Mouse (Mus musculus): ENCODE measurements around the gene Ormdl3. TPM values are rescaled to one million over a fixed set of nuclear protein-coding genes. Genes with fewer than 3 reads are reported as not detected.

Gene Ormdl3
- polyA plus RNA-seq, 1 experiment from 2014 or later: 55.0 TPM

DNA sequence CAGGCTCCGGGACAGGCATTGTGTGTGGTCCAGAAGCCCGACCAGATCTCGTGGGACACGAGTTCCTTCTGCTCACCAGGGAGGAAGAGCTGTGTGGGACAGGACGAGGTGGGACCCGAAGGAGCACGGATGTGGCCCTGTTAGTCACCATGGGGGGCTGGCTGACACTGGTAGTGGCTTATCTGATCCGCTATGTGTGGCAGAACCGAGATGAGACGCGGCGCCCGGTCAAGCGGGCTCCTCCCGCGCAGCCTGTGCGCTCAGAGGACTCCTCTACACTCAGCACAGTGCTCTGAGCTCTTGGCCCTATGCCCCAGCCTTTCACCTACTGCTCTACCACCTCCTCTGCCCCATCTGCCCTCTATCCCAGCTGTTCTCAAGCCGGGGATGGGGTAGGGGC lies 12.1 kb upstream of the Ormdl3 start:
- WGBS: 41% methylated on average over 18 of the region's 18 CpGs
- no peak overlapping the region for H3K27ac ChIP-seq
- no peaks in the 10 kb centered on the region for H3K36me3 ChIP-seq
- 0 out of 2 replicates have a peak overlapping the region, but pooled peaks have one; percentile 5 for H3K4me3 ChIP-seq
- no peak for DNase-seq (ENCODE audit: low spot score)
- H3K4me1 ChIP-seq: peaks cover 15% of the 10 kb centered on the region
- H3K27me3 ChIP-seq (ENCODE audit: low read depth, poor library complexity, severe bottlenecking): peaks cover 52% of the 10 kb centered on the region
- H3K9me3 ChIP-seq (replicated peaks): no peaks in the 10 kb centered on the region

DNA sequence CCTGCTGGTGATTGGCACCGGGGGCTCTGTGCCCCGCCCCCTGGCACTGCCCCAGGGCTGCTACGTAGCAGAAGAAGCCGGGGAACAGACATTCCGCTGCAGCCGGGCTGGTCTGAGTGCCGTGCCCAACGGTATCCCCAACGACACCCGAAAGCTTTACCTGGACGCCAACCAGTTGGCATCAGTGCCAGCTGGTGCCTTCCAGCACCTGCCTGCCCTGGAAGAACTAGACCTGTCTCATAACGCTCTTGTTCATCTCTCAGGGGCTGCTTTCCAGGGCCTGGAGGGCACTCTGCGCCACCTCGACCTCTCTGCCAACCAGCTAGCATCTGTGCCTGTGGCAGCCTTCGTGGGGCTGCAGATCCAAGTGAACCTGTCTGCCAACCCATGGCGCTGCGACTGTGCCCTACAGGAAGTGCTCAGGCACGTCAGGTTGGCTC lies 11.7 kb upstream of the Ormdl3 start:
- Histone ChIP-seq H3K27ac (no peak overlapping the region), H3K4me1 (peaks cover 15% of the 10 kb centered on the region), H3K9me3 (replicated peaks) (no peaks in the 10 kb centered on the region), H3K36me3 (no peaks in the 10 kb centered on the region), H3K27me3 (ENCODE audit: low read depth, poor library complexity, severe bottlenecking) (peaks cover 52% of the 10 kb centered on the region), H3K4me3 (0 out of 2 replicates have a peak overlapping the region, but pooled peaks have one; percentile 5)
- WGBS: 67% methylated on average over 18 of the region's 18 CpGs
- no peak for DNase-seq (ENCODE audit: low spot score)

DNA sequence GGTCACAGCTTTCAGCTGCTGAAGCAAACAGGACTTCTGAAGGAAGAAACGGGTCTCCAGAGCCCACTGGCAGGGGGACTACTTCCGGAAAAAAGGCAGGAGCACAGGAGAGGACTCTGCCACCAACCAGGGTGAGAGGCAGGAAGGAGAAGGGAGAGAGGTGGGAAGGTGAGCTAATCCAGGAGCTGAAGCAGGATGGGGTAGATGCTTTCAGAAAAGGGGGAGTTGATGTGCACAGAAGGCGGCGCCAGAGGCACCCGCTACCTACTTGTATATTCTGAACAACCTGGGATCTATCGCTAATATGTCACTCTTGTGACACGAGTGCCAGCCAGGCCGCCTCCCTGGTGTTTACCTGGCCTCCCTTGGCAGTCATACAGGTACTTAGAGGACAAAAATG lies 10.8 kb upstream of the Ormdl3 start, which contains the start of gene Lrrc3c:
Gene Lrrc3c, plus strand, starts transcription at position 301 of the 400 bp plus-strand sequence.
- Histone ChIP-seq H3K36me3 (no peaks in the 10 kb centered on the region), H3K27me3 (ENCODE audit: low read depth, poor library complexity, severe bottlenecking) (peaks cover 52% of the 10 kb centered on the region), H3K27ac (no peak within 1 kb of the TSS), H3K4me1 (peaks cover 15% of the 10 kb centered on the region), H3K4me3 (0 out of 2 replicates have a peak within 1 kb of the TSS, but pooled peaks have one; percentile 5), H3K9me3 (replicated peaks) (no peaks in the 10 kb centered on the region)
- 87% methylated on average over 8 of the region's 8 CpGs for WGBS
- no peak for DNase-seq (ENCODE audit: low spot score)

DNA sequence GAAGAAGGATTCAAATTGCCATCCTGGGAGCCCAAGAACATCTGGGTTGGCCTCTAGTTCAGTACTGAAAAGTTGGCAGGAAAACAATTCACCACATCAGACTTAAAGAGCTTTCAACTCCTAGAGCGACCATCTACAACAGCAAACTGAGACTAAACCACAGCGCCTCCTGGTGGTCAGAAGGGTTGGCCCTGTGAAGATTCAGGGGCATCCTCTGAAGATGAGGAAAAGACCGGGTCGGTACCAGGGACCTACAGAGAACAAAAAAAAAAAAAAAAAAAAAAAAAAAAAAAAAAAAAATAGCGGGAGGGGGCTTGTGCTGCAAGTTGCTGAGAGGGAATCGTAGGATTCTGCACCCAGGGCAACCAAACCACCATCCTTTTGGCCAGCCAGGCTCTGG lies 10.2 kb upstream of the Ormdl3 start:
- Histone ChIP-seq H3K36me3 (no peaks in the 10 kb centered on the region), H3K4me3 (no peak overlapping the region), H3K27me3 (ENCODE audit: low read depth, poor library complexity, severe bottlenecking) (peaks cover 54% of the 10 kb centered on the region), H3K9me3 (replicated peaks) (no peaks in the 10 kb centered on the region), H3K27ac (no peak overlapping the region), H3K4me1 (peaks cover 12% of the 10 kb centered on the region)
- WGBS: 38% methylated on average over 6 of the region's 6 CpGs
- peak; percentile 76 for DNase-seq (ENCODE audit: low spot score)

DNA sequence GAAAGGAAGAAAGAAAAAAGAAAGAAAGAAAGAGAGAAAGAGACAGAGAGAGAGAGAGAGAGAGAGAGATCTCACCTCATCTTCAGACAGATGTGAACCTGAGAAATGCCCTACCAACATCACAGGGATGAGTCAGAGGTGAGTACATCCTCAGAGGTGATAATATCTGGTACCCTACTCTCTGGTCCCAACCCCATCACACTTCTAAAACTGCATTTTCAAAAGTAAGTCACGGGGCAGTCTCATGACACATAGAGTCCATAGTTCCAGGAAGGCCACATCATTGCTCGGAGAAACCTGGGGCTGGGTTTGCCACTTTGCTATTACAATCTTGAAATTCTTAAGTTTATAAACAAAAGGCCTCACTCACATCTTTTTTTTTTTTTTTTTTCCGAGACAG lies 8.8 kb upstream of the Ormdl3 start:
- Histone ChIP-seq H3K4me3 (no peak overlapping the region), H3K4me1 (peaks cover 5% of the 10 kb centered on the region; the same call in 1 of the 2 replicates), H3K27me3 (ENCODE audit: low read depth, poor library complexity, severe bottlenecking) (peaks cover 49% of the 10 kb centered on the region), H3K36me3 (no peaks in the 10 kb centered on the region), H3K9me3 (replicated peaks) (no peaks in the 10 kb centered on the region), H3K27ac (no peak overlapping the region)
- no peak for DNase-seq (ENCODE audit: low spot score)
- WGBS: 82% methylated on average over 3 of the region's 3 CpGs

DNA sequence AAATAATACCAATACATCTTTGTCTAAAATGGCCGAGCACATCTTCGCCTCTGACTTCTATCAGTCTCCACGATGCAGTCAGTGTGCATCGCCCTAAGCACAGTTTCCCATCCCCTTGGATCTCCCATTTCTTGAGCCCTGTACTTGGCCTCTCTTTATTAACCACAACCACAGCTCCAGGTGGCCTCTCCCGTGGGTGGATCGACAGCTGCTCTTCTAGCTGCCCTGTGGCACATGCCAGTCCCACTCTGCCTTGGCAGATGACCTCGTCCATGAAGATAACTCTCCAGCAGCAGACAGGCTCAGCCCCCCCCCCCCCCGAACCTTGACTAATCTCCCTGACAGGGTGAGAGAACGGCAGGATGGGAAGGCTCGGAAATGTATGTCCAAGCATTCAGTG lies 8.3 kb upstream of the Ormdl3 start:
- DNase-seq (ENCODE audit: low spot score): no peak
- no peaks in the 10 kb centered on the region for H3K36me3 ChIP-seq
- H3K27me3 ChIP-seq (ENCODE audit: low read depth, poor library complexity, severe bottlenecking): peaks cover 44% of the 10 kb centered on the region
- no peak overlapping the region for H3K27ac ChIP-seq
- WGBS: 78% methylated on average over 10 of the region's 10 CpGs
- no peaks in the 10 kb centered on the region for H3K9me3 ChIP-seq (replicated peaks)
- peaks cover 5% of the 10 kb centered on the region; the same call in 1 of the 2 replicates for H3K4me1 ChIP-seq
- H3K4me3 ChIP-seq: no peak overlapping the region

DNA sequence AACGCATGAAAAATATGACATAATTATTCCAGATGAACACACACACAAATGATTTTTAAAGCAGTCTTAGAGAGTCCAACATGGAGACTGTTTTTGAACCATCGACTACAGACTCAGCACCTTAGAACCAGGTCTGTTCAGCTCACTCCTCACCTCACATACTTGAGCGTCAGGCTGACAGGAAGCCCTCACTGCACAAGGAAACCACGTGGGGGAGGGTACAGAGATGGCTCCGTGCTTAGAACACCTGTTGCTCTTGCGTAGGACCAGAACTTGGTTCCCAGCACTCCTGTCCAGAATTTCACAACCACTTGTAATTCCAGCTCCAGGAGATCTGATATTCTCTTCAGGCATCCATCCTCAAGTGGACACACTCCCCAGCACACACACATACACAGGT lies 7.9 kb upstream of the Ormdl3 start:
- Histone ChIP-seq H3K27me3 (ENCODE audit: low read depth, poor library complexity, severe bottlenecking) (peaks cover 39% of the 10 kb centered on the region), H3K4me1 (peaks cover 5% of the 10 kb centered on the region; the same call in 1 of the 2 replicates), H3K27ac (no peak overlapping the region), H3K4me3 (no peak overlapping the region), H3K36me3 (no peaks in the 10 kb centered on the region), H3K9me3 (replicated peaks) (no peaks in the 10 kb centered on the region)
- WGBS: 82% methylated on average over 6 of the region's 6 CpGs
- DNase-seq (ENCODE audit: low spot score): no peak

DNA sequence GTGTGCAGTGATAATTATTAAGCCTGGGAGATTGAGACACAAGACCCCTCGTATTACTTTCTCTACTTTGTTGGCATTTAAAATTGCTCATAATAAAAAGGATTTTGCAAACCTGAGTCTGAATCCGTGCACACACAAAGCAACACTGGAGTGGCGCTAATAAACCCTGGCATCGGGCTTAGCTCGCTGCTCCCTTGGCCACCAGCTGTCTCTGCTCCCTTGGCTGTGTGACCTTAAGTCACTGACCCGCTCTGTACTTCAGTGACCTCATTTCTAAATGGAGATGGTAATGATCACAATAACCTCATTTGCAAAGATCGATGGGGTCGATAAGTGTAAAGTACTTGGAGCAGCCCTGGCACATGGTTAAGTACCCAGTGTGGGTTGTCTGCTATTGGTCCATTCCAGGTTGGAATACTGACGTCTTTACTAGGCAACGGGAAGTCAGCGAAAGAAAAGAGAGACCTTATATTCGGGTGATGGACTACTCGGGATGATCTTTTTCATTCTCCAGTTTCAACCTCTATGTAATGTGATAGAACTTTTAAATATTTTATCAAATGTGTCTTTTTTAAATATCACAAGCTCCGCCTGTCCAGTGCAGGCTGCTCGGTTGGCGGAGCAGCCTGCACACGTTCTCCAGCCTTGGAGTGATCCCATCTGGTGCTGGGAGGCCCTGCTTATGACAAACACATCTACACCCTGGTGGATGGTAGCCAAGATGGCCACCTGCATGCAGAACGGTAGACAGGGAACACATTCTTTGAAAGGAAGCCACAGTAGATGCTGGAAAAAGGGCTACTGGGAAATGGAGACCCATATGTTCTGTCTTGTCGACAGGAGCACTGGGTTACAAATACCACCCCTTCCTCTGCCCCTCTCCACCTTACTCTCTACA lies 3.6 kb upstream of the Ormdl3 start:
- 83% methylated on average over 19 of the region's 19 CpGs for WGBS
- Histone ChIP-seq H3K9me3 (replicated peaks) (no peaks in the 10 kb centered on the region), H3K4me3 (no peak overlapping the region), H3K4me1 (peaks cover 28% of the 10 kb centered on the region), H3K27me3 (ENCODE audit: low read depth, poor library complexity, severe bottlenecking) (peaks cover 18% of the 10 kb centered on the region), H3K36me3 (no peaks in the 10 kb centered on the region), H3K27ac (no peak overlapping the region)
- no peak for DNase-seq (ENCODE audit: low spot score)

DNA sequence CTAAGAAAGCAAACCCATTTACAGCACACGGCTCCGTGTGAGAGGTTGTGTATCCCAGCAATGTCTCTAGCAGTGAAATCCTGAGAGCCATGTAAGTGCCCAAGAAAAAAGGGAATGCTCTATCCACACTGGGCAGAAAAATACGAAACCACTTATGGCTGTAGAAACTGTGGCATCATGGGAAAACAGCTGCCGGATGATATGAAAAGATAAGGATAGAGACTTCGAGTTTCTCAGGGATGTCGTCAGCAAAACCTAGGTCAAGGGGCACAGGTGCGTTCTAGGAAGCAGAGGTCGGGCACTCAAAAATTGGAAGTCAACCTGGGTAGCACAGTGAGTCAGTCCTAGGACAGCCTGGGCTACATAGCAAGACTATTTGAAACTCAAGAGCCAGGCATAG lies 2.1 kb upstream of the Ormdl3 start:
- Histone ChIP-seq H3K27me3 (ENCODE audit: low read depth, poor library complexity, severe bottlenecking) (peaks cover 18% of the 10 kb centered on the region), H3K27ac (no peak overlapping the region), H3K9me3 (replicated peaks) (no peaks in the 10 kb centered on the region), H3K4me3 (no peak overlapping the region), H3K36me3 (peaks cover 4% of the 10 kb centered on the region; the same call in 1 of the 2 replicates), H3K4me1 (peaks cover 42% of the 10 kb centered on the region)
- DNase-seq (ENCODE audit: low spot score): no peak
- WGBS: 81% methylated on average over 8 of the region's 8 CpGs

DNA sequence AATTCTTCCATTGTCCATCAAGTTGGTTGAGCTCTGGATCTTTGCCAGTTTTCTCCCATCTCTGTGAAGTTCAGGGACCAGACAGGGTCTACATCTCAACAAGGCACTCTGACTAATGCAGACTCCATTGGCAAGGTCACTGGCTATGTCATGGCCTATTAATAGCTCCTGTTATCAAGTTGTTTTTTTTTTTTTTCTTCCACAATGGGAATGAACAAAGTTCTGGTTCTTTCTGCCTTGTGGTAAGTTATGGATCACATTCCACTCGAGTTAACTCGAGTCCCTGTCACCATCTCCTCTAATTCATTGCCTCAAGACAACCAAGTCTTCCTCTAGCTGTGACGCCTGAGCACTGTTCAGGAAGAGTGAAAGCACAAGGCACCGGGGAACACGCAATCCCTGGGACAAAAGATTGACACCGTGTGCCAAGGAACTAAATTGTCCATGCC lies 1.7 kb upstream of the Ormdl3 start:
- 75% methylated on average over 6 of the region's 6 CpGs for WGBS
- H3K9me3 ChIP-seq (replicated peaks): no peaks in the 10 kb centered on the region
- H3K4me1 ChIP-seq: peaks cover 42% of the 10 kb centered on the region
- H3K27ac ChIP-seq: peak overlapping the region; percentile 89; the same call in 1 of the 2 replicates
- no peak for DNase-seq (ENCODE audit: low spot score)
- peaks cover 18% of the 10 kb centered on the region for H3K27me3 ChIP-seq (ENCODE audit: low read depth, poor library complexity, severe bottlenecking)
- no peak overlapping the region for H3K4me3 ChIP-seq
- H3K36me3 ChIP-seq: peaks cover 9% of the 10 kb centered on the region; the same call in 1 of the 2 replicates

DNA sequence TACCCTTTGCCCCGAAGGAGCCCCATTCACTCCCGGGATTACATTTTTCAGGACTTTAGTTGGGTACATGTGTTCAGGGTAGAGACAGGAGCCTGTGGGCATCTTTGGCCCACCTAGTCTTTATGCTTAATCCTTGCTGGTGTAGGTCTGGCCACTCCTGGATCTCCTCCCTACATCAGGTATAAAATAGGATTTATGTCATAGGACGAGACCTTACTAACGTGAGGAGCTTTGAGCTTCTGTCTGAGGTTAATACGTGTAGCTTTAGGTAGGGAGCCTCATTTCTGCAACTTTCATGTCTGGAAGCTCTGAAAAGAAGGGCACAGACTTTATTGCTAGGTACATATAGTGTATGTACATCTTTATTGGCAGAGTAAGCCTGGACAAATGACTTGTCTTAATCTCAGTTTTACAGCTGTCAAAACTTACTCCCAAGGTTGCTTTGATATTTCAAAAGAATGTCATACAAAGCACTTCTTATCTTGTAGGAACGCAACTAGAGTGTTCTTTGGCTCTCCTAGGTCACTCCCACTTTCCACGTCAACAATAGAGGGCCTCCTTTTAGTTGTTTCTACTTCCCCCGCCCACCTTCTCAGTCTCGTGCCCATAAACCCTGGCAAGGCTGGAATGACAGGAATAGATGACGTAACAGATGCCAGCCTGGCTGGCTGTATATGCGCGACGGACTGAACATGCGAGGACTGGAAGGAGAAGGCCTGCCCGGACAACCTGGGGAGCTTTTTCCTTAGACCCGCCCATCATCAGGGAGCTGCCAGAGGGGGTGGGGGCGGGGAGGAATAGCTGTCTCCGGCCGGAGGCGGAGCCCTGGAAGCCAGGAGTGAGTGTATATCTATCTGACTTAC lies 747 bp upstream of the Ormdl3 start:
- Histone ChIP-seq H3K27ac (peak overlapping the region; percentile 89), H3K4me3 (peak overlapping the region; percentile 94), H3K27me3 (ENCODE audit: low read depth, poor library complexity, severe bottlenecking) (peaks cover 18% of the 10 kb centered on the region), H3K36me3 (peaks cover 18% of the 10 kb centered on the region), H3K9me3 (replicated peaks) (no peaks in the 10 kb centered on the region), H3K4me1 (peaks cover 42% of the 10 kb centered on the region)
- peak; percentile 71 for DNase-seq (ENCODE audit: low spot score)
- WGBS: 6% methylated on average over 20 of the region's 20 CpGs

DNA sequence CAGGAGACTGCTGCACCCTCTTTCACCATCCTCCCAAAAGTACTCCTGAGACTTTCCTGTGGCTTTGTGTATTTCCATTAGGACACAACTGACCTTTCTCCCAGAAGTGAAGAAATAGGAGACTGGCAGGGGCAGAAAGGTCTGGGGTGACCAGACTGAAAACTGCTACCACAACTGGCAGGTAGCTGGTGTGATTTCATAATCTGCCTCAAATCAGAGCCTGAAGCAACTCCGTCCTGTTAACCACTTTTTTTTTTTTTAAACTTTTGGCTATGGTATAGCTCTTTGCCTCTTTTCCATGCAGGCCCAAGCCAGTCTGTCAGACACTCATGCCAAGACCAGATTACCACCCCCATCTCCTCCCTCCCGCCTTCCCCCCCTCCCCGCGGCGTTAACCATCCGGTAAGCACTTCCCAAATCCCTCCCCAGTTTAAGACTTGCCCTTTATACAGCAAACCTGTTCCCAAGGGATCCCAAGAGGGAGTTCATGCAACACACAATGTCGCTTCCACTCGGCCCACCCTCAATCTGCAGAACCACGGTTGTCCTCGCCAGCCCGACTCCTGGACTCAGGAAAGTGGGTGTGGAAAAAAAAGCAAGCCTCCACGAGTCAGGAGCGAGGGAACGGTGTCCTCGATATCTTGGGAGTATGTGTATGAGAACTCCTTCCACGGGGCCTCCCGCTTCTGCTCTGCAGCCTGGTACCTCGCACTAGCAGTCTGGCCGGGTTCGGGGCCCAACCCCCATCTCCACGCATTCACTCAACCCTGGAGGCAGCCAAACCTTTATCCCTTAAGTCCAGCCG lies 879 bp downstream of the Ormdl3 start:
- peaks cover 6% of the 10 kb centered on the region; the same call in 1 of the 2 replicates for H3K27me3 ChIP-seq (ENCODE audit: low read depth, poor library complexity, severe bottlenecking)
- peak overlapping the region; percentile 94 for H3K4me3 ChIP-seq
- no peak for DNase-seq (ENCODE audit: low spot score)
- H3K9me3 ChIP-seq (replicated peaks): no peaks in the 10 kb centered on the region
- WGBS: 1% methylated on average over 22 of the region's 22 CpGs
- H3K27ac ChIP-seq: peak overlapping the region; percentile 89
- peaks cover 42% of the 10 kb centered on the region for H3K4me1 ChIP-seq
- peaks cover 34% of the 10 kb centered on the region for H3K36me3 ChIP-seq

All from limb, embryonic 10.5 days (tissue).